Mouse (Mus musculus): ENCODE results near the gene Hipk2.

Hipk2 gene

GRCm38 (mm10) chr6:38902820-38903439 is 27.0 kb upstream of the Hipk2 start:
- no peak for DNase-seq (ENCODE audit: low read depth, low spot score)

DNA sequence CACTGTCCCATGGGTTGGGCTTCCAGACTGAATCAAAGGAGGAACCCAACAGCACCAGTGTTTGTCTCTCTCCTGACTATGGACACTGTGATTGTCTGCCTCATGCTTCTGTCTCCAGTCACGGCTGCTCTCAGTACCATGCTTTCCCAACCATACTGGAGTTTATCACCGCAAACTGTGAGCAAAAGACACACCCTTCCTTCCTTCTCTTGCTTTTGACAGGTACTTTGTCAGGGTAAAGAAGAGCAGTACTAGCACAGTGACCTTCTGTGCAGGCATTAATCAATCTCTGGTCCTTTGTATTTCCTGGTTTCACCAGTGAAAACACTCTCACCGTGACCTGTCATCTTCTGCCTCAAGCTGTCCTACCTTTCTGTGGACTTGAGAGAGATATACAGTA is 25.7 kb upstream of the Hipk2 start:
- DNase-seq (ENCODE audit: low read depth, low spot score): no peak

GRCm38 (mm10) chr6:38901152-38901551 is 25.2 kb upstream of the Hipk2 start:
- no peak for DNase-seq (ENCODE audit: low read depth, low spot score)

DNA sequence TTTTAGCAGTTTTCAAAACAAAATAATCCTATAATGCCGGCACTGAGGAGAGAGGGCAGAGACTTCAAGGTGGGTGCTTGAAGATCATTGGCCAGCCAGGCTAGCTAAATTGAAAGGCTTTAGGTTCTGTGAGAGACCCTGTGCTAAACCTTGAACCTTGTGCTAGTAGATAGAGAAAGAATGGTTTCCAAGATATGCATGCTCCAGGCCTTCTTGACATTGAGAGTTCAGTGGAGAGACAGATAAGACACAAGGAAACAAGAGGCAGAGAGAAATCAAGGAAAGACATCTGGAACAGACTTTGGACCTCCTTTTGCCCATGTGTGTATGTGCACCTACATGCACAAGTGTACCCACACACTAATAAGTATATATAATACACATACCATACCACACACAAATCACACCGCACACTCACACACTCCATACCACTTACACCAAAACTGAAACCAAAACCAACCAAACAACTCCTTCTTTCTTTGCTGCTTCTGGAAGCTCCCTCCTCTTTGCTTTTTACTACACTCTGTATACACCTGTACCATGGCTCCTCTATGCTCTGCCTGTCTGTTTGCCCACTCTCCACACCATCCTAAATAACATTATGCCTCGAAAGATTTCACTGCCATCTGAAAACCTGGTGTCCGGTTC is 24.6 kb upstream of the Hipk2 start:
- no peak for DNase-seq (ENCODE audit: low read depth, low spot score)

DNA sequence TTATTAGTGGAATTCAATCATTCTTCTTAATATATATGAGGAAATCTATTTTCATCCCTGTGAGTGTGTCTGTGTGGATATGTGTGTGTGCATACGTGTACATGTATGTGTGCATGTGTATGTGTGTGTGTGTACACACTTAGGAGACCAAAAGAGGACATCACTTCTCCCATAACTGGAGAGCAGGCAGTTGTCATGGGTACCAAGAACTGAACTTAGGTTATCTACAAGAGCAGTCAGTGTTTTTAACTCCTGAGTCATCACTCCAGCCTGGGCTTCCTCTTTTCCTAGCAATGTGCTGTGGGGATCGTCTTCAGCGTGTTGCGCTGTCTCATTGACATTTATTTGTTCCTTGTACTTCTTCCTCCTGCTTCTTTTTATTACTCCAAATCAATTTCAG is 24.1 kb upstream of the Hipk2 start:
- DNase-seq (ENCODE audit: low read depth, low spot score): no peak

- DNase-seq (ENCODE audit: low read depth, low spot score): no peak
These were observed 17.6 kb upstream of the Hipk2 start for GRCm38 (mm10) chr6:38893615-38894014.

GRCm38 (mm10) chr6:38892017-38892416 is 16.1 kb upstream of the Hipk2 start:
- no peak for DNase-seq (ENCODE audit: low read depth, low spot score)

- peak; percentile 83 for DNase-seq (ENCODE audit: low read depth, low spot score)
These were observed 13.2 kb upstream of the Hipk2 start for GRCm38 (mm10) chr6:38889156-38889555.

- DNase-seq (ENCODE audit: low read depth, low spot score): no peak
These were observed 11.5 kb upstream of the Hipk2 start for GRCm38 (mm10) chr6:38887436-38887835.

DNA sequence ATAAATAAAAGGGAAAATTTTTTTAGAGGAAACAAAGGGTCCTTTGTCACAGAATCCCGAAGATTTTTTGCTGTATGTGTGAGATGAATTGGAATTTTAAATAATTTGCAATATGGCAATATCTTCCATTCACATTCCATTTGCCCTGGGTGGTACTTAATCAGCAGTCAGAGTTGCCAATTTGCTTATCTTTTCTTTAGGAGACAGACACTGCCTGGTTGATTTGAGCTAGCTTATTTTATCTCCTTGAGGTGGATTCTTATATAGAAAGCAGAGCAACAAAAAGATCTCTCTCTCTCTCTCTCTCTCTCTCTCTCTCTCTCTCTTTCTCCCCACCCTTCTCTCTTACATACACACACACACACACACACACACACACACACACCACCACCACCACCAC is 9.2 kb upstream of the Hipk2 start:
- DNase-seq (ENCODE audit: low read depth, low spot score): no peak

- no peak for DNase-seq (ENCODE audit: low read depth, low spot score)
These were observed 8.5 kb upstream of the Hipk2 start for GRCm38 (mm10) chr6:38884482-38884881.

DNA sequence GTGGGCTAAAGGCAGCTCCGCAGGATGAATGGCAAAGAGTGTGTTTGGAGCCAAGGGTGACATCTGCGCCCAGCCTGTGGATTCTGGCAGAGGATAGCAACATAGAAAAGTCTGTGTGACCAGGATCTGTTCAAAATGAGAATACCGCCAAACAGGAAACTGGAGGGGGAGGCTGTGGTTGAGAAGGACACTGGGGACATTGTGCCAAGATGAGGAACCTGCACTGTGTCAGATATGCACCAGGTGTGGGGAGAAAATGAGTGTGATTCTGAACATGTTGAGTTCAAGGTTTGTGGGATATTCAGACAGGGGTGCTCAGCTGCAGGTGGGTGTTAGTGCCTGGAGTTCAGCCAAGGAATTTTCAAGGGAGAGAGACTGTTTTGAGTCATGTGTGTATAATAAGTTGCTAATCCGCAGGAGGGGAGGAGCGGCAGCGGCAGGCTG is 6.8 kb upstream of the Hipk2 start:
- DNase-seq (ENCODE audit: low read depth, low spot score): no peak

- no peak for DNase-seq (ENCODE audit: low read depth, low spot score)
These were observed 6.0 kb upstream of the Hipk2 start for GRCm38 (mm10) chr6:38881975-38882374.

GRCm38 (mm10) chr6:38881468-38881867 is 5.5 kb upstream of the Hipk2 start:
- DNase-seq (ENCODE audit: low read depth, low spot score): no peak

DNA sequence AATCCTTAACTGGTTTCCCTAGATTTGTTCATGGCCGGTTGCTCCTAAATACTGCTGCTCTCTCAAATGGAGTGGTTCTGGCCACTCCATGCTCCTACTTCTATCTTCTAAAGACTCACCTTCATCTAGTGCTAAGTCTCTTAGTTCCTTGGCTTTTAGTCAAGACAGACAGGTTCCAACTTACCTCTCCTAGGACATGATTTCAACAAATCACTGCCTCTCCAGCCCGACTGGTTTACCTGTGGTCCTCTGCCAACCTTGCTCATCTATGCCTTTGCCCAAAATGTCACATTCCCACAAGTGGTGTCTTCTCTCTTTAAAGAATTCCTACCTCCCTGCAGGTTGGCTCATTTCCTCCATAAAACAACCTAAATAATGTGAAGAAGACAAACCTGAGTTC is 1.7 kb upstream of the Hipk2 start:
- no peak for DNase-seq (ENCODE audit: low read depth, low spot score)

- DNase-seq (ENCODE audit: low read depth, low spot score): peak; percentile 47
These were observed 501 bp downstream of the Hipk2 start, which contains the start of gene Tbxas1 for GRCm38 (mm10) chr6:38875258-38876070. Gene Tbxas1 (plus strand): TSS chr6:38875404.

- no peak for DNase-seq (ENCODE audit: low read depth, low spot score)
These were observed 1.3 kb downstream of the Hipk2 start for GRCm38 (mm10) chr6:38874565-38875257.

GRCm38 (mm10) chr6:38874035-38874434 is 1.9 kb downstream of the Hipk2 start:
- DNase-seq (ENCODE audit: low read depth, low spot score): peak; percentile 62

DNA sequence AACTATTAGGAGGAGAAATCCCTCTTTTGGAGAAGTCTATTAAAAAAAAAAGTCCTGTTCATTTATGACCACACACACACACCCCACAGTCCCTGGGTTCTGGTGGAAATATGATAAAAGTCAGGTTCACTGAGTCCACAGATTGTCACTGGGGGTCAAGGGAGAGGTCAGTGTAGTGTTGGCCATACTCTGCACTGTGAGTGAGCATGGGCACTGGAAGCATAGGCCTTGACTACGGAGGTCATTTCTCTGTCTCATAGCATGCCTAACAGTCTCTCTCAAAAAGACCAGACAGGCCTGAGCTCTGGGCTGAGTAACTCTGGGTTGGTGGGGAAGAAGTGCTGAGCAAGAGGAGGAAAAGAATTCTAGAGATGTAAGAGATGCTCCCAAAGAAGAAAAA is 2.6 kb downstream of the Hipk2 start:
- no peak for DNase-seq (ENCODE audit: low read depth, low spot score)

DNA sequence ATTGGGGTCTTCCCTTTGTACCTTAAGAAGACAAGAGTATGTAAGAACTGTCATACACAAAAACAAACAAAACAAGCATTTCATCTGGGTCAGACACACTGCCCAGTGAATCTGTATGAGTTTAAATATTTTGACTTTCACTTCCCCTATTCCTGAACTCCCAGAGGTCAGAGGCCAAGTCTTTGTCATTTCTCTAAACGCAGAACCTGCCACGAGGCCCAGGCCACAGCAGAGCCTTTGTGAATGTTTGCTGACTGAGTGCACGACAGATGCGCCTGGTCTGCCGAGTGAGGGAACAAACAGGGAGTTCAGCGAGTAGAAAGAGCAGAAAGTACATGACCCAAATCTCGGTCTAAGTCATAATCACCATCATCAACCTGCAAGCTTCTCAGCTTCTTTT is 4.9 kb downstream of the Hipk2 start:
- no peak for DNase-seq (ENCODE audit: low read depth, low spot score)

DNA sequence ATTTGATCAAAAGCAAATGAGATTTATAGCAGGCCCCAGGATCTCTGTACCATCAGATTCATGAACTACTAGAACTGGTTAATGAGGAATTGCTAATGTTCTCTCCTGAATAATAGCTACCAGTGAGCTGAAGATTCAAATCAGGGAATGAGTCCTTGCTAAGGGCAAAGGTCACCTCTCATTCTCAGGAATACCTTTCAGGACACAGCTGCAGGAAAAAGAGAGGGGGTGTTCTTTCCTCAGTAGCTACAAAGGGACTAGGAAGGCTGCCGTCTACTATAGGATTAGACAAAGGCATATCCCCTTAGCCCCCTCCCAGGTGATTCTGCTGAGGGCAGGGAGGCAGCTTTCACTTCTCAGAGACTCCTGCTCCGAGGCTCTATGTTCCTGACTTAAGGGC is 5.9 kb downstream of the Hipk2 start:
- no peak for DNase-seq (ENCODE audit: low read depth, low spot score)

DNA sequence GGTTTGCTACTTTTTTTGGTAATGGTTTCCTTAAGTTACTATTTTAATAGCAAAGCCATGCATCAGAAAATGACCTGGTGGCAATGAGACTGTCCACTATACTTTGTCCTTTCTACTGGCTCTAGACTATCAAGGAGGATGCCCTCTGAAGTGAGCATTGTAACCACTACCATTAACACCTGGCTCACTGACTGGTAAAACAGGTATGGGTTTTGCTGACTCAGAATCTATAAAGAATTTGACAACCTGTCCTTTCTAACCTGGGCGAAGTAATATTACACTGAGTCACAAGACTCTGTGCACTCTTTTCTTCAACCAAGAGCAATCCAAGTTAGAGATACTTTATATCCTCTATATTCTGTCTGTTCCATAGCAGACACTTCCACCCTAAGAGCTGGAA is 7.0 kb downstream of the Hipk2 start:
- DNase-seq (ENCODE audit: low read depth, low spot score): no peak
